In genomic region chr1:132880161-132881005, GRCm38 (mm10) we compare ENCODE assay signal across 8 mouse cellular contexts. TPM values are rescaled to one million over a fixed set of nuclear protein-coding genes. Genes with fewer than 3 reads are reported as not detected.
A peak's percentile ranks its signal among the peaks of the same experiment; 100 is the strongest.
DNase-seq lines count a peak whose midpoint lies in the region; ATAC-seq and TF ChIP-seq lines count a peak whose summit lies in the region.

Gene Lrrn2, plus strand, starts transcription at chr1:132880273.

- H3K36me3 ChIP-seq in kidney, embryonic 14.5 days (ENCODE audit: control insufficient read depth, insufficient read depth, low read length): no peaks in the 10 kb centered on the region
- H3K36me3 ChIP-seq in intestine, embryonic 16.5 days (ENCODE audit: control insufficient read depth, insufficient read depth, low read length): no peaks in the 10 kb centered on the region
- no peaks in the 10 kb centered on the region for H3K36me3 ChIP-seq in limb, embryonic 14.5 days (ENCODE audit: control insufficient read depth, insufficient read depth, low read length)
- H3K36me3 ChIP-seq in neural tube, embryonic 14.5 days (ENCODE audit: control insufficient read depth, insufficient read depth, low read length): no peaks in the 10 kb centered on the region

- peak within 1 kb of the TSS; percentile 98 for H3K4me2 ChIP-seq in kidney, embryonic 14.5 days (replicated peaks; ENCODE audit: low read depth, low read length)
- peak within 1 kb of the TSS; percentile 91 for H3K4me2 ChIP-seq in intestine, embryonic 16.5 days (ENCODE audit: low read depth, low read length)
- peak within 1 kb of the TSS; percentile 98 for H3K4me2 ChIP-seq in limb, embryonic 14.5 days (replicated peaks; ENCODE audit: low read depth, low read length, severe bottlenecking)
- peak within 1 kb of the TSS; percentile 93 for H3K4me2 ChIP-seq in neural tube, embryonic 14.5 days (ENCODE audit: low read depth, low read length)

- no peak within 1 kb of the TSS for H3K27ac ChIP-seq in kidney, embryonic 14.5 days (ENCODE audit: low read depth, low read length)
- H3K27ac ChIP-seq in cortical plate, adult 2 months (ENCODE audit: insufficient read depth, low read length): peak within 1 kb of the TSS; percentile 82
- H3K27ac ChIP-seq in intestine, embryonic 16.5 days (ENCODE audit: low read length): no peak within 1 kb of the TSS
- no peak within 1 kb of the TSS for H3K27ac ChIP-seq in limb, embryonic 14.5 days (replicated peaks; ENCODE audit: low read depth, low read length)
- H3K27ac ChIP-seq in neural tube, embryonic 14.5 days (ENCODE audit: low read depth, low read length): peak within 1 kb of the TSS; percentile 80

- ATAC-seq in kidney, embryonic 14.5 days (ENCODE audit: low FRiP score, low TSS enrichment): peak; percentile 83
- peak; percentile 83 for ATAC-seq in intestine, embryonic 16.5 days
- ATAC-seq in limb, embryonic 14.5 days (ENCODE audit: low FRiP score, low read depth): peak; percentile 42
- peak; percentile 88 for ATAC-seq in neural tube, embryonic 14.5 days (ENCODE audit: low read depth)

- TF ChIP-seq CTCF in cortical plate, adult 2 months (IDR thresholded peaks at IDR 0.05; ENCODE audit: extremely low read depth, insufficient read depth, low read length): no peak

- H3K9me3 ChIP-seq in kidney, embryonic 14.5 days (ENCODE audit: control insufficient read depth, low read length): no peaks in the 10 kb centered on the region
- no peaks in the 10 kb centered on the region for H3K9me3 ChIP-seq in intestine, embryonic 16.5 days (ENCODE audit: control insufficient read depth, low read length)
- no peaks in the 10 kb centered on the region for H3K9me3 ChIP-seq in limb, embryonic 14.5 days (ENCODE audit: control insufficient read depth, low read length)
- H3K9me3 ChIP-seq in neural tube, embryonic 14.5 days (ENCODE audit: control insufficient read depth, low read length): no peaks in the 10 kb centered on the region

- H3K9ac ChIP-seq in kidney, embryonic 14.5 days (ENCODE audit: low read depth, low read length): peak within 1 kb of the TSS; percentile 61
- peak within 1 kb of the TSS; percentile 62 for H3K9ac ChIP-seq in intestine, embryonic 16.5 days (ENCODE audit: low read depth, low read length)
- H3K9ac ChIP-seq in limb, embryonic 14.5 days (ENCODE audit: low read depth, low read length, severe bottlenecking): peak within 1 kb of the TSS; percentile 56
- peak within 1 kb of the TSS; percentile 84 for H3K9ac ChIP-seq in neural tube, embryonic 14.5 days (replicated peaks; ENCODE audit: low read depth, low read length)

- H3K27me3 ChIP-seq in kidney, embryonic 14.5 days (ENCODE audit: control insufficient read depth, insufficient read depth, low read length): peaks cover 46% of the 10 kb centered on the region
- peaks cover 49% of the 10 kb centered on the region for H3K27me3 ChIP-seq in intestine, embryonic 16.5 days (replicated peaks; ENCODE audit: control insufficient read depth, insufficient read depth, low read length)
- peaks cover 48% of the 10 kb centered on the region for H3K27me3 ChIP-seq in limb, embryonic 14.5 days (ENCODE audit: control insufficient read depth, insufficient read depth, low read length)
- H3K27me3 ChIP-seq in neural tube, embryonic 14.5 days (ENCODE audit: control insufficient read depth, insufficient read depth, low read length): no peaks in the 10 kb centered on the region; the same call in 1 of the 2 replicates

- H3K4me3 ChIP-seq in kidney, embryonic 14.5 days (ENCODE audit: low read length): peak within 1 kb of the TSS; percentile 65
- H3K4me3 ChIP-seq in cortical plate, adult 2 months (ENCODE audit: insufficient read depth, low read length): peak within 1 kb of the TSS; percentile 61
- peak within 1 kb of the TSS; percentile 58 for H3K4me3 ChIP-seq in intestine, embryonic 16.5 days (ENCODE audit: low read length)
- H3K4me3 ChIP-seq in limb, embryonic 14.5 days (replicated peaks; ENCODE audit: low read length): peak within 1 kb of the TSS; percentile 62
- H3K4me3 ChIP-seq in neural tube, embryonic 14.5 days (ENCODE audit: low read depth, low read length): peak within 1 kb of the TSS; percentile 88

- under 1% methylated on average over 67 of the region's 80 CpGs for WGBS in kidney, embryonic 14.5 days
- WGBS in intestine, embryonic 16.5 days: under 1% methylated on average over 80 of the region's 80 CpGs
- under 1% methylated on average over 68 of the region's 80 CpGs for WGBS in limb, embryonic 14.5 days
- WGBS in neural tube, embryonic 14.5 days: under 1% methylated on average over 76 of the region's 80 CpGs

- TF ChIP-seq POLR2A in cortical plate, adult 2 months (IDR thresholded peaks at IDR 0.05; ENCODE audit: extremely low read depth, insufficient read depth, low read length): no peak; the same call in 1 of the 2 replicates
- no peak for TF ChIP-seq POLR2A in limb, embryonic 14.5 days (IDR thresholded peaks at IDR 0.05; ENCODE audit: borderline replicate concordance, extremely low read depth, insufficient read depth, insufficient read length)

- H3K4me1 ChIP-seq in kidney, embryonic 14.5 days (ENCODE audit: control insufficient read depth, insufficient read depth, low read length): peaks cover 8% of the 10 kb centered on the region; the same call in 1 of the 2 replicates
- H3K4me1 ChIP-seq in cortical plate, adult 2 months (ENCODE audit: control insufficient read depth, insufficient read depth, low read length): peaks cover 6% of the 10 kb centered on the region
- peaks cover 10% of the 10 kb centered on the region for H3K4me1 ChIP-seq in intestine, embryonic 16.5 days (ENCODE audit: control insufficient read depth, insufficient read depth, low read length)
- peaks cover 14% of the 10 kb centered on the region for H3K4me1 ChIP-seq in limb, embryonic 14.5 days (ENCODE audit: control insufficient read depth, insufficient read depth, low read length)
- peaks cover 16% of the 10 kb centered on the region for H3K4me1 ChIP-seq in neural tube, embryonic 14.5 days (ENCODE audit: control insufficient read depth, insufficient read depth, low read length)

- no peak for DNase-seq in kidney, adult 11 months
- DNase-seq in gastrocnemius, postnatal 25 days: peak; percentile 18
- DNase-seq in limb, embryonic 14.5 days (ENCODE audit: low spot score): no peak
- no peak for DNase-seq in T-cell, adult 2 months (ENCODE audit: low spot score)

RNA-seq across cellular contexts. Expression of gene Lrrn2, which starts in this region (rescaled TPM):
- polyA plus RNA-seq in kidney, embryonic 14.5 days (2014; fragmentation: Nextera tagmentation; extraction: Ambion mirVana): 2.4 and 4.1 TPM in 2 replicates
- 57.8 and 63.6 TPM in 2 replicates for polyA plus RNA-seq in cortical plate, adult 2 months (2012; rRNA removed)
- 1 to 10 TPM; 1.1 to 1.3 TPM for total RNA-seq in gastrocnemius, postnatal 25 days (2021)
- 3.3 and 3.4 TPM in 2 replicates for polyA plus RNA-seq in intestine, embryonic 16.5 days (2015; fragmentation: Nextera tagmentation; extraction: Ambion mirVana)
- polyA plus RNA-seq in limb, embryonic 14.5 days (2012; rRNA removed): 7.0 and 9.4 TPM in 2 replicates
- polyA plus RNA-seq in limb, embryonic 14.5 days (2014; fragmentation: Nextera tagmentation; extraction: Ambion mirVana): 5.6 and 6.5 TPM in 2 replicates
- 35.8 and 38.4 TPM in 2 replicates for polyA plus RNA-seq in neural tube, embryonic 14.5 days (2014; fragmentation: Nextera tagmentation; extraction: Ambion mirVana)

Comparison
In these comparisons a context has a peak if more than half of its experiments do, and no peak if none do; other contexts are left out.
1. H3K27ac ChIP-seq: peak in cortical plate, adult 2 months (single experiment) and neural tube, embryonic 14.5 days (single experiment); none in kidney, embryonic 14.5 days (single experiment), intestine, embryonic 16.5 days (single experiment) and limb, embryonic 14.5 days (single experiment).
2. Peak in every context shown above with its lines, with median percentiles within 50 percentile points of each other: ATAC-seq, H3K4me2 ChIP-seq, H3K4me3 ChIP-seq and H3K9ac ChIP-seq.